Mouse (Mus musculus): Measurements from ENCODE around the gene Arhgap31. TPM values are rescaled to one million over a fixed set of nuclear protein-coding genes. Genes with fewer than 3 reads are reported as not detected.

The Arhgap31 gene
- total RNA-seq (2015; ENCODE audit: low replicate concordance) = 2.7 TPM in 2 replicates
- 2.0 and 2.3 TPM in 2 replicates for total RNA-seq (2017; ENCODE audit: low replicate concordance)

DNA sequence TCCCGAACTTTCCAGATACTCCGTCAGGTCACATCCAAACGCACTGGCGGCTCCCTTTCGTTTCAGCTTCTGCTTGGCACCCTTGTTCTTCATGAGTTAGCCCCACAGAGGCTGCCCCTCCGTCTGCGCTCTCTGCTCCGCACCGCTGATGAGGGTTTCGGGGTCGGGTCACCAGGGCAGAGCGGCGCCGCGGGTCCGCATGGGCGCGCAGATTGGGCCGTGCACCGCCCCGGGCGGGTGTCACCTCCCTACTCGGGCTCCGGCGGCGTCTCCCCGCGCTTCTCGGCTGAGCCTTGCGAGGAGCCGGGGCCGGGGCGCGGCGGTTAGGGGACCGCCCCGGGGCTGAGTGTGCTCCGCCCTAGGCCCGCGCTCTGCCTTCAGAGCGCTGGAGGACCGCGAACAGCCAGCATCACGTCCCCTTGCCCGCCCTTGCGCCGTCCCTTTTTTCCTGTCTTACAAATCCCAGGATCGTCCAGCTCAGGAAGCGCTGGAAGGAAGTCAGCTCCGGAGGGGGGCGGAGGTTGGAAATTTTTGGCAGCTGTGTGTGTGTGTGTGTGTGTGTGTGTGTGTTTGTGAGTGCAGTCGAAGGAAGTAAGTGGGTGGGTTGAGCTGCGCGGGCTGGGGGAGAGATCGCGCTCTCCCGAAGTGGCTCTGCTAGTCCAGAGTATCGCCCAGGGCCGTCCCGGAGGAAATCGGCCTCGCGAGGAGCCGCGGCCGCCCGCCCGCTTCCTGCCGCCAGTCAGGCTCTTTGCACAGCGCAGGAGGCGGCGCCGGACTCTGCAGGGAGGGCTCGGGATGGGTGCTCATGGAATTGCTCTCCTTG is at the start of gene Arhgap31:
Arhgap31 (minus strand) TSS at position 694 of the 823 bp plus-strand sequence.
- ATAC-seq (replicated peaks; ENCODE audit: low FRiP score, poor library complexity, severe bottlenecking) = peak; percentile 92

DNA sequence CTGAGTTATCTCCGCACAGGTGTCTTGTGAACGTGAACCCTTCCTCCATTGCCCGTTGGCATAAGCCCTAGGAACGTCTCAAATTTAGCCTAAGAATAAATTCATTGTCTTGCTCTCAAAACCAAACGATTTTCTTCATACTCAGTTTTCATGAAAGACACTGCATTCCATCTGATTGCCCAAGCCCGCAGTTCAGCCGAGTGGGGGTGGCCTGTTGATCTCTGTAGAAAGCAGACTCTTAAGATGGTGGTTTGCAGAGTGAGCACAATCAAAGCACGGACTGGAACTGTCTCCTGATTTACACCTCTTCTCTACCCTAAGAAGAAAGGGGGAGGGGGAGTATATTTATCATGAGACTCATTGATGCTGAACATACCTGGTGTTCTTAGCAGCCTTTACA is 49.3 kb upstream of the Arhgap31 start:
- ATAC-seq (replicated peaks; ENCODE audit: low FRiP score, poor library complexity, severe bottlenecking) = no peak

- no peak for ATAC-seq (replicated peaks; ENCODE audit: low FRiP score, poor library complexity, severe bottlenecking)
These were observed 48.9 kb upstream of the Arhgap31 start for GRCm38 (mm10) chr16:38761972-38762371.

GRCm38 (mm10) chr16:38760834-38761375 is 47.8 kb upstream of the Arhgap31 start:
- no peak for ATAC-seq (replicated peaks; ENCODE audit: low FRiP score, poor library complexity, severe bottlenecking)

- no peak for ATAC-seq (replicated peaks; ENCODE audit: low FRiP score, poor library complexity, severe bottlenecking)
These were observed 47.2 kb upstream of the Arhgap31 start for GRCm38 (mm10) chr16:38760239-38760638.

DNA sequence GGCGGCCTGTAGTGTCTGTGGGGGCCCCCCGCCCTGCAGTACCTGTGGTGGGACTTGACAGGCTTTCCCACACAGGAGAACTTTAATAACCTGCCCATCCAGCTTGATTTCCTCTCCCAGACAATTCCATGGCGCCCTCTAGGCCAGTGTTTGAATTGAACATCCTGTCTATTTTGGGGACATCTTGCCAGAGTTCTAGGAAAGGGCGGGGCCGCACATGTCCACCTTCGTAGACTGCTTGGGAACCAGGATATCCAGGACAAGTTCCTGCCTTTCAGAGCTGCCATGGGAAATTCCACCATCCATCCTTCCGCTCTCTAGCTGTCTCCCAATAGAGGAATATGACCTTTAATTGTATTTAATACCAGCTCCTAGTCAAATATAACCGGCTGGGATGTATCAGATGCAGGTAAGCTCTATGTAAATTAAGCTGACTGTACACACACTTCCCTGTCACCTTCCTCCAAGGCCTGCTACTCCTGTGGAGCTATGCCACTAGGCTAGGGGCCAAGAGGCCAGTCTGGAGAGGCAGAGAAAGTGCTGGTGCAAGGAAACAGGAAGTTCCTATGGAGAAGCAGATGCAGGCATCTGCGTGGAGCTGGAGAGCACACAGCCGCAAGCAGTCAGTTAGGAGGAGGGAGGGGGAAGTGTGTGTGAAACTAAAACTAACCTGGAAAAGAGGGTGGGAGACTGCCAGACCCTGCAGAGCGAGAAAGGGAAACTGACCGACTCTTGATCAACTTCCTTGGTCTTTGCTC is 45.2 kb upstream of the Arhgap31 start:
- no peak for ATAC-seq (replicated peaks; ENCODE audit: low FRiP score, poor library complexity, severe bottlenecking)

DNA sequence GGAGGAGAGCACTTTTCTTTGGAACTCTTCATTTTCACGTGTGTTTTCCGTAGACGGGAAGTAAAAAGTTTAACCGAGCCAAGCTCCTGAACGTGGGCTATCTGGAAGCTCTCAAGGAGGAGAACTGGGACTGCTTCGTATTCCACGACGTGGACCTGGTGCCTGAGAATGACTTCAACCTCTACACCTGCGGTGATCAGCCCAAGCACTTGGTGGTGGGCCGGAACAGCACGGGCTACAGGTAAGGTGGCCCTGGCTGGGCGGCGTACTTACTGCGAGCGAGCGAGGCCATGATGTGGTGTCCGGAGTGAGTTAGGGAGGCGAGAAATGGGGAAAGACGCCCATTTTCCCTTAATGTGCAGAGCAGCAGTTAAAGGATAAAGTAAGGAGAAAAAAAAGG is 44.6 kb upstream of the Arhgap31 start:
- ATAC-seq (replicated peaks; ENCODE audit: low FRiP score, poor library complexity, severe bottlenecking) = no peak

- no peak for ATAC-seq (replicated peaks; ENCODE audit: low FRiP score, poor library complexity, severe bottlenecking)
These were observed 43.5 kb upstream of the Arhgap31 start for GRCm38 (mm10) chr16:38756572-38756971.

GRCm38 (mm10) chr16:38756177-38756503 is 43.1 kb upstream of the Arhgap31 start:
- ATAC-seq (replicated peaks; ENCODE audit: low FRiP score, poor library complexity, severe bottlenecking) = no peak

DNA sequence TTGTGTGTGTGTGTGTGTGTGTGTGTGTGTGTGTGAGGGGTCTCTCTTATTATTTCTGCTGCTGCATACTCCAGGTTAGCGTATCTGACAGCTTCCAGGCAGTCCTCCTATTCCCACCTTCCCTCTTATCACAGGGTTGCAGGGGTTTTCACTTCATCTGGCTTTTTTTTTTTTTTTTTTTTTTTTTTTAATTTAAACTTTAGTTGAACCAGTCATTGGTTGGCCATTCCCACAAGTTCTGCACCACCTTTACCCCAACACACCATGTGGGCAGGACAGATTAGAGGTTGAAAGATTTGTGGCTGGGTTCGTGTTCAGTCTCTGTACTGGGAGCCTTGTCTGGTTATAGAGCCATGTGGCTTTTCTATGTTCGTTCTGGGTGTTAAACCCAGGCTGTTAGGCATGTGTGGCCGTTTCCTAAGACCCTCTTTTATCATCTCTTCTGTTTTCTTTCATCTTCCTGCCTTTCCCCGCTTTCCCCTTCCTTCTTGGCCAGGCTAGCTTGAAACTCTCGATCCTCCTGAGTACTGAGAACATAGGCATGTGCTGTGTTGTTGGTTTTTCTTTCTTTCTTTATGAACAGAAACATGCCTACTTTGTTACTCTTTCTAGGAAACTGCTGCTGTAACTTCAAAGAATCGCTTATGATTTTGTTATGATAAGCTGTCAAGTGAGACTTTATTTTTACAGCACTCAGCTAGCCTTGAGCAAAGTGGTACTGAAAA is 42.5 kb upstream of the Arhgap31 start:
- no peak for ATAC-seq (replicated peaks; ENCODE audit: low FRiP score, poor library complexity, severe bottlenecking)

DNA sequence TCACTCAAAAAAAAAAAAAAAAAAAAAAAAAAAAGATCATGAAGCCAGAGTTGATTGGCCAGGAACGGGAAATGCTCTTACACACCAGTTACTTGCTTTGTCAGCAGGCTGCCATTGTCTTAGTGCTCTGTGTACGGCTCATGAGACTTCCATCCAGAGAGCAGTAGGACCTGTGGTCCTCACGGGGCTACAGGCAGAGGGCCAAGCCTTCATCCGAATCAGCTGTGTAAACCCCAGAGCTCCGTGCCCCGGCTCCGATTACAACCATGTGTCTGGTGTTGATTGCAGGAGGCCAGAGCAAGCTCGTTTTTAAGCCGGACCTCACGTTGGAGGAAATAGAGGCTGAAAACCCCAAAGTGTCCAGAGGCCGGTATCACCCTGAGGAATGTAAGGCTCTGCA is 40.6 kb upstream of the Arhgap31 start:
- ATAC-seq (replicated peaks; ENCODE audit: low FRiP score, poor library complexity, severe bottlenecking) = no peak

DNA sequence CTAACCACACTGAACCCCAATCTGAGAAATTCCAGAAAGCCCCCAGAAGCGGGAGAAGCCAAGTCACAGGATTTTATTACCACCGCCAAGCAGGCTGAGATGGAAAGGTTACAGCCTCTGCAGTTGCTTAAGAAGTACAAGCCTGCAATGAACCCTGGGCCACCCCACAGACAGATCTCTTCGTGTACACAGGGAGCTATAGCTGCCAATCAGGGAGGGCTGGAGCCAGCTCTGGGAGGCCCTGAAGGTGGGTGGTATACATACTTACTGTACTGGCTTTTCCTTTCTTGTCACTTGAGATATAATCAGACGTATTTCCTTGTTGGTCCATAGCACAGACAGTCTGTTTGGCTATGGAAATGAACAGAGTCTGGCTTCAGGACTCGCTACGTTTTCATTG is 37.7 kb upstream of the Arhgap31 start:
- no peak for ATAC-seq (replicated peaks; ENCODE audit: low FRiP score, poor library complexity, severe bottlenecking)

- no peak for ATAC-seq (replicated peaks; ENCODE audit: low FRiP score, poor library complexity, severe bottlenecking)
These were observed 31.0 kb upstream of the Arhgap31 start for GRCm38 (mm10) chr16:38743941-38744673.

GRCm38 (mm10) chr16:38742659-38743131 is 29.6 kb upstream of the Arhgap31 start:
- no peak for ATAC-seq (replicated peaks; ENCODE audit: low FRiP score, poor library complexity, severe bottlenecking)

DNA sequence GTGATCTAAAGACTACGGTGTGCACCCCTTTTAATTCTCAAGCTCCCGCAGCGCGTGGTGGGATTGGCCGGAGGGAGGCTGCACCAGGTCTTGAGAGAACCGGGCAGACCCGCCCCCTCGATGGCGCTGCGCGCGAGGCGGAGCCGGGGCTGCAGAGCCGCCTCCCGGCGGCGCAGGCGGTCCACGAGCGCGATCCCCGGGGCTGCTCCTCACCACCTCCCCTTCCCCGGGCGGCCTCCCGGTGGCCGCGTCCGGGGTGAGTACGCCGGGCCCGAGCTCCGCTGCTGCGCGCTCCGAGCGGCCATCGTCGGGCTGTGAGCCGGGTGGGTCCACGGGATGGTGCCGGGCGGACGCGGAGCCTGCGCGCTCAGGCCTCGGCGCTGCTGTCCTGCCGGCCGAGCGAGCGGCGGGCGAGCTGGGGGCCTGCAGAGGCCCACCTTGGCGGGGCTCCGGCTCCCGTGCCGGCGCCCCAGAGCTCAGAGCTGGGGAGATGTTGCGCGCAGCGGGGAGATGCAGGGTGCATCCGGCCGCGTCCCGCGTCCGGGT is 29.1 kb upstream of the Arhgap31 start, which contains the start of gene B4galt4:
B4galt4 (plus strand) TSS at position 152 of the 546 bp plus-strand sequence.
- no peak for ATAC-seq (replicated peaks; ENCODE audit: low FRiP score, poor library complexity, severe bottlenecking)

GRCm38 (mm10) chr16:38741204-38741903 is 28.3 kb upstream of the Arhgap31 start:
- no peak for ATAC-seq (replicated peaks; ENCODE audit: low FRiP score, poor library complexity, severe bottlenecking)

GRCm38 (mm10) chr16:38730921-38731320 is 17.8 kb upstream of the Arhgap31 start:
- ATAC-seq (replicated peaks; ENCODE audit: low FRiP score, poor library complexity, severe bottlenecking) = no peak

DNA sequence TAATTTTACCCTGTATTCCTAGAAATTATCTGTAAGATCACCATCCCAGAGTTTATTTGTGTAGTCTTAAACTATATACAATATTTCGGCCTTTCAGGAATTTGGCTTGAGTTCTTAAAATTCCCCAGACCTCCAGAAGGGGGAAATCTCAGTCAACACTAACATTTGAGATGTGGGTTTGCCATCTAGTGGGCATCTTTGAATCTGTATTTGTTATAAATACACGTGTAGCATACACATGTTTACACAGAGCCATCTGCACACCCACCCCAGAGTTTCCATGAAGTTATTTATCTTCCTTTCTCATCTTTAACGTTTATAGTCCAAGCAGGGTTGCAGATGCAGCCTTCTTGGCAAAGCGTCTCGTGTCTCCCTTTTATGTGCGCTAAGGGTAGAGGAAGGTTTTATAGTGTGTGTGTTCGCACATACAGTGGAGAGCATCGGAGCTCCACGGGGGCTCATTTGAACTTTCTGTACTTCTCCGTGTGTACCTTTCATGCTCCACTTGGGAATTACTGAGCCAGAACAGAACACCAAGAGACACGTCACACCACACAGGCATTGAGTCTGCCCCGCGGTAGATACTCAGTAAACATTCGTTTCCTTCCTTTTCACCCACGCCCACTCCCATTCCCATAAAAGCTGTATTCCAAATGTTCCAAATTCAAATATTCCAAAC is 16.7 kb upstream of the Arhgap31 start:
- no peak for ATAC-seq (replicated peaks; ENCODE audit: low FRiP score, poor library complexity, severe bottlenecking)

Data from erythroblast, adult 5-6 weeks (primary cell).